Mouse (Mus musculus): ENCODE results near the gene Ubr1. TPM values are rescaled to one million over a fixed set of nuclear protein-coding genes. Genes with fewer than 3 reads are reported as not detected.

The Ubr1 gene
- total RNA-seq, 2 experiments from 2014 or later, result 41.8 to 45.0 TPM

- H3K4me3 ChIP-seq, result no peak overlapping the region
- TF ChIP-seq CTCF (IDR thresholded peaks at IDR 0.05), result no peak
- peak overlapping the region; percentile 55; the same call in 1 of the 2 replicates for H3K27ac ChIP-seq
- no peak for DNase-seq (ENCODE audit: extremely low spot score in 1 of 2, low spot score in 2 of 2)
- intact Hi-C loops (cut with DNase I), result loop anchor here (2.0 kb wide), 1 partner anchor 102 kb away; no protein-coding TSS in a partner anchor
These were observed 97.3 kb downstream of the Ubr1 start for GRCm38 (mm10) chr2:120873192-120873591.

DNA sequence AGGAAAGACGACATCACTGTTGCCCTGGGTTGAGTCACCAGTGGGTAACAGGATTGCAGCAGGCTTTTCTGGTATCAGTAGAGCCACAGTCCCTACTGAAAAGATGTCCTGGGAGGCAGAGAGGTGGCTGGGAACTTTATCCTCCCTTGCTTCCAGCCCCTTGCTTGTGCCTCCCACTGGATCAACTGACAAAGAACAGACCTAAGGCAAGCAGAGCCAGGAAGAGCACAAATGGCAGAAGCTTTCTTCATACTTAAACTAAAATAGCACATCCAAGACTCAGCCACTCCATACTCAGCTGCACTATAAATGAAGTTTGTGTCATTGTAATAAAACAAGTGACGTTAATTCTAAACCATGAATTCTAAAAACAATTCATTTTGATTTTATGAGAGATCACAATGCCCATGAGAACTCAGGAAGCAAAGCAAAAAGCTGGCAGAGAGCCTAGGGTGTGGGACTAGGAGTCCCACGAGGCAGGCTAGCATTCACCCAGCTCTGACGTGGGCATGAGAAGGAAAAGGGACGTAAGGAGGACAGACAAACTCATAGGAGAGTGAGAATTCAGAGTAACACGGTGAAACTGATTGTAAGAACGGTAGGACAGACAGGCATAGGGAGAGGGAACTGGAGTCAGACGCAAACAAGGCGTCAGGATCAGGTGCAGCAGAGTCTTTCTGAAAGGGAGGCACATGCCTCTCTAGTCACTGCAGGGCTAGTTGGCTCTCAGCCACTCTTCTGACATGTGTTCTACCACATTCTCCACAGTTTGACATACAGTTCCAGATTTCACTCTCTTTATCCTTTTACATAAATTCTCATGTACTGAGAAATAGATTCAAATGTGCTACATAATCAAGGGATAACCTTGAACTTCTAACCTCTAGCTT lies 98.8 kb downstream of the Ubr1 start:
- peak overlapping the region; percentile 42 for H3K27ac ChIP-seq
- TF ChIP-seq CTCF (IDR thresholded peaks at IDR 0.05), result no peak
- H3K4me3 ChIP-seq, result no peak overlapping the region
- intact Hi-C loops (cut with DNase I), result loop anchor here (2.0 kb wide), 1 partner anchor 101 kb away; no protein-coding TSS in a partner anchor
- DNase-seq (ENCODE audit: extremely low spot score in 1 of 2, low spot score in 2 of 2), result peak; percentile 29 to 32

DNA sequence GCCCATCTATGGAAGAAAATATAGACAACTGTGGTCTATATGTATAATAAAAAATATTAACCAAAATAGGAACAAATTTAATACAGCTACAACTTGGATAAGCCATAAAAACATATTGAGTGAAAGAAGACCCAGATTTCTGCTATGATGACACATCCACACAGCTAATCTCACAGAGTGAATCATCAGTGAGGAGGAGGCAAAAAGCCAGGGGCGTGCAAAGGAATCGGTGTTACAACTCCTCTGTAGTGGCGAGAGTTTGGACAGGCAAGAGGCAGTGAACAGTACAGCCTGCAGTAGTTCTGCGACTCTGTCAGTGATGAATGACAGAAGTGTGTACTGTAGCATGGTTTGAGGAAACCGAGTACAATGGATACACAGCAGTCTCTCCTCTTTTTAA lies 103.2 kb downstream of the Ubr1 start:
- no peak; the same call in 1 of the 2 replicates for TF ChIP-seq CTCF (IDR thresholded peaks at IDR 0.05)
- intact Hi-C loops (cut with DNase I), result no loop called here
- peak; percentile 32 to 56 for DNase-seq (ENCODE audit: extremely low spot score in 1 of 2, low spot score in 2 of 2)
- Histone ChIP-seq H3K27ac (peak overlapping the region; percentile 26; the same call in 1 of the 2 replicates), H3K4me3 (no peak overlapping the region)

GRCm38 (mm10) chr2:120866561-120866960 lies 104.0 kb downstream of the Ubr1 start:
- TF ChIP-seq CTCF (IDR thresholded peaks at IDR 0.05), result peak; percentile 67
- H3K4me3 ChIP-seq, result no peak overlapping the region
- DNase-seq (ENCODE audit: extremely low spot score in 1 of 2, low spot score in 2 of 2), result peak in 1 of 2 experiments; percentile 40
- H3K27ac ChIP-seq, result peak overlapping the region; percentile 26
- intact Hi-C loops (cut with DNase I), result no loop called here

DNA sequence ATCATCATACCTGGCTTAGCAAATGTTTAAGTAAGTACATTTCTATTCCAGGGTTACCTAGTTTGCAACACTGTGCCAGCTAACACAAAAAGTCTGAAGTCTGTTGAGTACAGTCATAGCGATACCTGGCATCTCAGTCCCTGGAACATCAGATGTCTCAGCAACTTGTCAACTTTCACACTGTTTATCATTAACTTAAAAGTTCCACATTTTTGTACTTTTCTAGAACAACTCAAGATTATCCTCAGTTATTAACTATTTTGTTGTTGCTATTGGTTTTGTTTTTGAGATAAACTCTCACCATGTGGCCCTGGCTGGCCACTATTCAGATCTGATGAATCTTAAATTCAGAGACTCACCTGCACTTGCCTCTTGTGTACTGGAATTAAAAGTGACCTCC lies 107.1 kb downstream of the Ubr1 start:
- DNase-seq (ENCODE audit: extremely low spot score in 1 of 2, low spot score in 2 of 2), result no peak
- Histone ChIP-seq H3K27ac (peak overlapping the region; percentile 53), H3K4me3 (no peak overlapping the region)
- intact Hi-C loops (cut with DNase I), result loop anchor here (5.0 kb wide), 1 partner anchor 131 kb away; no protein-coding TSS in a partner anchor
- TF ChIP-seq CTCF (IDR thresholded peaks at IDR 0.05), result no peak

DNA sequence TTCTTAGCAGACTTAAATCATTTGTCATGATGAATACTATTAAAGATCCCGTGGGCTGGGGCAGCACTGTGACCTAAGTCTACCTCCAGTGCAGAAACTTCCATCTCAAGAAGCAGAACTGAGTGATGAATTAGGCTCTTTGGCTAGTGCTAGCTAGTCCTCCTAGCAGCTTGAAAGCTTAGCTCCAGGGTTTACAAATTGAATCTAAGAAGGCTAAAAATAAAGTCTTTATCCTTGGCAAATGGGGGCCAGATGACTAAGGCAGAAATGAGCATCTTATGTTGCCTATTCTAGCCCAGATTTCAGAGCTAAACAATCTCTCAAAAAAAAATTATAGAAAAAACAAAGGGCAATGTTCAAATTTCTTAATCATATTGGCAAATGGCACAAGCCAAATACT lies 109.8 kb downstream of the Ubr1 start:
- TF ChIP-seq CTCF (IDR thresholded peaks at IDR 0.05), result no peak
- Histone ChIP-seq H3K4me3 (no peak overlapping the region), H3K27ac (no peak overlapping the region)
- intact Hi-C loops (cut with DNase I), result loop anchor here (5.0 kb wide), 1 partner anchor 128 kb away; no protein-coding TSS in a partner anchor
- no peak for DNase-seq (ENCODE audit: extremely low spot score in 1 of 2, low spot score in 2 of 2)

DNA sequence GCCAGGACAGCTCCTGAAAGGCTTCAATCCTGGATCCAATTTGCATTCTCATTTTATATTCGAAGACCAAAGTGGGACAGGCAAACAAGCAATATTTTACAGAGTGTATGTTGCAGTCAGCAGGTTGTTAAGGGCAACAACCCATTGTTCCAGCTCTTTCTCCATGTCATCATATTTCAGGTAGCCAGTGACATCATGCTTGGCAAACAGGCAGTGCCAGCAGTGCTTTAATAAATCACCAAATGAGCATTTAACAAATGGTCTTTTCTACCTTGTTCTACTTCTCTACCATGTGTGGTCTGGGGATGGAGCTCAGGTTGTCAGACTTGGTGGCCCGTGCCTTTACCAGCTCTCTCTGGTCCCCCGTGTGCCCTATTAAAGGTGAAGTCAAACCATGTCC lies 112.4 kb downstream of the Ubr1 start:
- H3K27ac ChIP-seq, result no peak overlapping the region
- TF ChIP-seq CTCF (IDR thresholded peaks at IDR 0.05), result no peak
- no peak for DNase-seq (ENCODE audit: extremely low spot score in 1 of 2, low spot score in 2 of 2)
- no peak overlapping the region for H3K4me3 ChIP-seq
- intact Hi-C loops (cut with DNase I), result no loop called here

DNA sequence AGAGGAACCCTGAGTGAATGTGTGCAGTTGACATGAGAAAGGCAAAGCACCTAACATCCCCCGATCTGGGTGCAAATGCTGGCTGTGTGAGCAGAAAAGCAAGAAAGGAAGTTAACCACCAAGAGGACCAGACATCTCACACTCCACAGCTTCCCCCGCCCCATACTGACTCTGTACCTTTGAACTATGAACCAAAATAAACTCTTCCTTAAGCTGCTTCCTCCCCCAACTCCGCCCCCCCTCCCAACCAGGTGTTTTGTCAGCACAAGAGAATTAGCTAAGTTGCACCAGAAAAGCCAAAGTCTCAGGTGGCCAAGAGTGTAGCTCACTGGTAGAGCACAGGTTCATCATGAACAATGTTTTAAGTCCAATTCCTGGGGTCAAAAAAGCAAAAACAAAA lies 117.4 kb downstream of the Ubr1 start:
- Histone ChIP-seq H3K27ac (no peak overlapping the region), H3K4me3 (no peak overlapping the region)
- TF ChIP-seq CTCF (IDR thresholded peaks at IDR 0.05), result no peak
- intact Hi-C loops (cut with DNase I), result no loop called here
- no peak for DNase-seq (ENCODE audit: extremely low spot score in 1 of 2, low spot score in 2 of 2)

DNA sequence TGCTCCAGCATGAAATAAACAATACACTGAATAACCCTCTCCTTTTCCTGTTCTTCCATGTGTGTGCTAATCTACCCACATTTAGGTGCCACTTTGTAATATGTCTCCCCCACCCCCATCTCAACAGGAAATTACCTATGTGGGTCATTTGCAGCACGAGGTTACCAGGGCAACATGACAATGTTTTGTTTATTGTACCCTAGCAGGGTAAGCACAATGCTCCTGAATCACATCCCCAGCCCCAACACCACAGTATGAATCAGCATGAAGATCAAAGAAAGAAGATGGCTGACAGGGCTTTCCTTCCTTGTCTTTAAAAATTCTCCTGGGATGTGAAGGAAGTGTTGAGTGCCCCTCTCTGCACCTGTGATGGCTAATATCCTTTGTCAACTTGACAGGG lies 117.9 kb downstream of the Ubr1 start:
- Histone ChIP-seq H3K4me3 (no peak overlapping the region), H3K27ac (no peak overlapping the region)
- intact Hi-C loops (cut with DNase I), result no loop called here
- no peak for DNase-seq (ENCODE audit: extremely low spot score in 1 of 2, low spot score in 2 of 2)
- TF ChIP-seq CTCF (IDR thresholded peaks at IDR 0.05), result no peak

DNA sequence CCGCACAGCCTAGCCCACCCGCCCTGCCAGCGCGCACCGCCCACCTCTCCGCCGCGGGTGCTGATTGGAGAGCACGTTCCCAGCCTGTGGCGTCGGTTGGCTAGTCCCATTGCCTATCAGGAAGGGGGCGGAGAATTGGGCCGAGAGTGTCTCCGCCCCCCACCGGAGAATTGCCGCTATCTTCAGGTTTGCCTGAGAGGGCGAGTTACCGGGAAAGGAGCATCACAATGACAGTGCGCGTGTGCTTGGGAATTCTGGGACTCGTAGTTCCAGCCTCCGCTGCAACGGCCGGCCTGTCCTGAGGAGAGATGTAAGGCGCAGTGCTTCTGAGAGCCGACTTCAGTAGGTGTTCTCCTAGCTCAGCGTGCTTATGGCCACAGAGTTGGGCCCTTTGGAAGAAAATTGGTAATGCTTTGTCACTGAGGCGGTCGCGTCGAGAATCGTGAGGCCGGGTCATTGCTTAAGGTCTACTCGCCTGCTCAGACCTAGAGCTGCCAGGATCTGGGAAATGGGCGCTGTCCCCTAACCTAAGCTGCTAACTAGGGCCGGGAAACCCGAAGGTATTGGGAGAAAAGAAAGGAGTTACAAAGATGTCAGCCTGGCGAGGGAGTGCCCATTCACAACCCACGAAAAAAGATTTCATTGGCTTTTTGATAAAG lies 120.0 kb downstream of the Ubr1 start, which contains the start of gene Ttbk2:
TSS of gene Ttbk2 (minus strand) at position 181 of the 659 bp plus-strand sequence.
- peak within 1 kb of the TSS; percentile 76 for H3K4me3 ChIP-seq
- peak; percentile 99 for DNase-seq (ENCODE audit: extremely low spot score in 1 of 2, low spot score in 2 of 2)
- TF ChIP-seq CTCF (IDR thresholded peaks at IDR 0.05), result peak; percentile 9
- intact Hi-C loops (cut with DNase I), result no loop called here
- peak within 1 kb of the TSS; percentile 86 for H3K27ac ChIP-seq

DNA sequence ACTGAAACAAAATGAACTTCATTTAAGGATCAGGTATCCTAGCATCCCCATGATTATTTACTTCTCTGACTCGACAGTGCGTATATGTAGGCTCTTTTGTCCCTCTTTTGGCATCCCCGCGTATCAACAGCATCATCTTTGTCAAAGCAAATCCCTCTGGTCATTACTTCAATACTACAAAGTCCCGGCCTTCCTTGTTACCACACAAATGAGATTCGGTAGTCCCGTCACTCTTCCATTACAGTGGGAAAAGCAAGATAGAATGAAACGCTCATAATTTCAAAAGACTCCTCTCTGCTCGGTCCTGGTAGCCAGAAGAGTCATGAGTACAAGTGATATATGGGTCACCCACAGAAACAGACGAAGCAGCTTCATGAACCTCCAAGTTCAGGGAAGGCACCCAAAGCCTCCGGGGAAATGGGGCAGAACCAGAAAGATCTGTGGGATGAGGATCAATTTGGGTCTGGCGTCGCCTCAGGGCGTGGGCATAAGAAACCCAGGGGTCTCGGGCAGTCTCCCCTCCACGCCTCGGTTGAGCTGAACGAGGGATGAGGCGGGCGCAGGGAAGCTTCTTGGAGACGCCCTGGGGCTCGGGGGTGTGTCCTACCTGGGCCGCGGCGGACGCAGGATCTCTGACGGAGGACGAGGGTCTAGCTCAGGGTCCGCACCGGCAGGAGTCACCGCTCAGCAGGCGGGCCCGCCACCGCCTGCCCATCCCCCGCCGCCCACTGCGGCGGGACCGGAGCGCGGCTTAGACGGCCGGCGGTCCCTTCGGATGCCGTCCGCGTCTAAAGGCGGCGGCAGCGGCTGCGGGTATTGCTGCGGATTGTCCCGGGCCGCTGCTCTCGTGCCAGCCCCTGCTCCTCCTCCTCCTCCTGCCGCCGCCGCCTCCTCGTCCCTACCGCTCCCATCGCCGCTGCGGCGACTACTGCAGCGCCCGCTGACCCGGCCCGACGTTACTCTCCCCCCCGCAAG lies 120.8 kb downstream of the Ubr1 start, which contains the start of gene Cdan1:
TSS of gene Cdan1 (minus strand) at position 680 of the 975 bp plus-strand sequence.
- peak within 1 kb of the TSS; percentile 76 for H3K4me3 ChIP-seq
- DNase-seq (ENCODE audit: extremely low spot score in 1 of 2, low spot score in 2 of 2), result peak; percentile 48 to 53
- intact Hi-C loops (cut with DNase I), result no loop called here
- no peak for TF ChIP-seq CTCF (IDR thresholded peaks at IDR 0.05)
- H3K27ac ChIP-seq, result peak within 1 kb of the TSS; percentile 86
